Mouse (Mus musculus): Measurements from ENCODE around the gene Trim5. TPM values are rescaled to one million over a fixed set of nuclear protein-coding genes. Genes with fewer than 3 reads are reported as not detected.

The Trim5 gene
- polyA plus RNA-seq, 1 experiment from 2014 or later, result 0.17 TPM

DNA sequence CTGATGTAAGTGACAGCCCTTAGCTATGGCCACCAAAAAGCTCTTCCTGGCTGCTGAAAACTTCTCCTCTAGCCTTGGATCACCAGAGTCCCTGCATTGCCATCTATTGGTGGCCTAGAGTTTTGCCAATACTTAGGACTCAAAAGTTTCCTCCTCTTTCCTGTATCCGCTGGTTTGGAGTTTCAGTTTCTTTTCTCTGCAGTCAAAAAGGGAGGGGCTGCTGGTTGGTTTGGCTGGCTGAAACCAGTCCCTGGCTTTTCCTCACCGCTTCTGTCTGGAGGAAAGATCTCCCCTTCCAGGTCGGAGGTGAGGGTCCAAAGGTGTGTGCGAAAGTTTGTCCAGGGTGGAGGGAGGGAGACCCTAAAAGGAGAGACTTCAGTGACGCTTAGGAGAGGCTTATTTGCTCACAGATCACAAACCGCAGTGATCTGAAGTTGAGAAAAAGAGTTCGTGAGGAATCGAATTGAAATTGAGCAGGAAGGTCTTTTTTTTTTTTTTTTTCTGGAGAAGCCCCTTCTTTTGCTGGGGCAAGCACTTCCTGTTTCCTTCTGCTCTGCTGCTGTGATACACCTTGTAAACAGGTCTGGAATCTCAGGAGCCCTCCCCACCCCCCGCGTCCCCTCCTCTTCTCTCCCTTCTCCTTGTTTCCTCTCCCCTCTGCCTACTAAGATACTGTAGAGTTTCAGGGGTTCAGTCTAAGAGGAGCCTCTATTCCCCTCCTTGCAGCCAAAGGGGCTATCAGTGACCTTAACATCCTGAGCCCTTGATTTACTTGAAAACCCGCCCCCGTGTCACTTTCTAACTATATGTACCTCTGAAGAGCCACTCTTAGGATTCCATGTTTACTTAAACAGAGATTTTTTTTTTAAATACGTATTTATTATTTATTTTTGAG, 43.4 kb downstream of the Trim5 start, which contains the start of gene Trim34a:
TSS of gene Trim34a (plus strand) at position 171 of the 895 bp plus-strand sequence.
- Histone ChIP-seq H3K27ac (no peak within 1 kb of the TSS), H3K9me3 (replicated peaks) (no peaks in the 10 kb centered on the region), H3K4me2 (peak within 1 kb of the TSS; percentile 51), H3K4me1 (0 out of 2 replicates have a peak, but pooled peaks cover 3% of the 10 kb centered on the region), H3K9ac (no peak within 1 kb of the TSS), H3K36me3 (ENCODE audit: poor library complexity, severe bottlenecking) (no peaks in the 10 kb centered on the region), H3K27me3 (no peaks in the 10 kb centered on the region), H3K4me3 (peak within 1 kb of the TSS; percentile 31)
- 0 out of 2 replicates have a peak, but pooled peaks have one; percentile 24 for ATAC-seq
- WGBS, result 9% methylated on average over 13 of the region's 13 CpGs

DNA sequence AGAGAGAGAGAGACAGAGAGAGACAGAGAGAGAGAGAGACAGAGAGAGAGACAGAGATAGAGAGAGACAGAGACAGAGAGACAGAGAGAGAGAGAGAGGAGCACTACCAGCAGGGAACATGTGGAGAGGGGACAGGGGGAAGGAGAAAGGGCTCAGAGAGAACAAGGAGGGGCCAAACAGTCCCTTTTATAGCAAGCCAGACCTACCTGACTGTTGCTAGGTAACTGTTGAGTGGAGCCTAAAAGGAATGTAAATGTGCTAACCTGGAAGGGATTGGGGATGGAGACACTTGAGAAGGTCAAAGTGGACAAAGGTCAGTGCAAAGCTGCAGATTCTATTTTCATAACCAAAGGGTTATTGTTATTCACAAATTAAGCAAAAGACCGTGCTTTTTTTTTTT, 44.3 kb downstream of the Trim5 start:
- Histone ChIP-seq H3K4me1 (0 out of 2 replicates have a peak, but pooled peaks cover 3% of the 10 kb centered on the region), H3K9ac (no peak overlapping the region), H3K27me3 (no peaks in the 10 kb centered on the region), H3K4me3 (no peak overlapping the region), H3K9me3 (replicated peaks) (no peaks in the 10 kb centered on the region), H3K36me3 (ENCODE audit: poor library complexity, severe bottlenecking) (no peaks in the 10 kb centered on the region), H3K27ac (no peak overlapping the region), H3K4me2 (no peak overlapping the region)
- no peak for ATAC-seq
- WGBS, result 74% methylated on average over 1 of the region's 1 CpGs

DNA sequence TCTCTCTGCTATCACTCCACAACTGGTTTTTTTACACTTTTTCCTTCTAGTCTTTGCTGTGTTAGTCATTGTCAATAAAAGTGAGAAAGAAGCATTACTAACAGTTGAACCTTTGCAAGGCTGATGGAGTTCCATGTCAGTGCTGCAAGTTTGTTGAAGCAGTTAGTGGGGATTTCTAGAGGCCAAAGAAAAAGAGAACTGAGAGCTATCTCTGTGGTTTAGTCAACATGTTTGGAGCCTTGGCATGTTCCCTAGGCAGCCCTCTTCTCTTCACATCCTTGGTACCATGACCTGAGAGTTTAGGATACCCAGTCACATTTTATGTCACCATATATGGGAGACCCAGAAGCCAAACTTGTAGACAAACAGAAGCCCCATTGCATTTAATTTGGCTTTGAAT, 47.0 kb downstream of the Trim5 start:
- no peaks in the 10 kb centered on the region for H3K27me3 ChIP-seq
- no peak overlapping the region for H3K4me3 ChIP-seq
- no peak overlapping the region for H3K9ac ChIP-seq
- 0 out of 2 replicates have a peak, but pooled peaks cover 3% of the 10 kb centered on the region for H3K4me1 ChIP-seq
- no peaks in the 10 kb centered on the region for H3K9me3 ChIP-seq (replicated peaks)
- H3K36me3 ChIP-seq (ENCODE audit: poor library complexity, severe bottlenecking), result no peaks in the 10 kb centered on the region
- no peak overlapping the region for H3K27ac ChIP-seq
- H3K4me2 ChIP-seq, result no peak overlapping the region
- no peak for ATAC-seq

DNA sequence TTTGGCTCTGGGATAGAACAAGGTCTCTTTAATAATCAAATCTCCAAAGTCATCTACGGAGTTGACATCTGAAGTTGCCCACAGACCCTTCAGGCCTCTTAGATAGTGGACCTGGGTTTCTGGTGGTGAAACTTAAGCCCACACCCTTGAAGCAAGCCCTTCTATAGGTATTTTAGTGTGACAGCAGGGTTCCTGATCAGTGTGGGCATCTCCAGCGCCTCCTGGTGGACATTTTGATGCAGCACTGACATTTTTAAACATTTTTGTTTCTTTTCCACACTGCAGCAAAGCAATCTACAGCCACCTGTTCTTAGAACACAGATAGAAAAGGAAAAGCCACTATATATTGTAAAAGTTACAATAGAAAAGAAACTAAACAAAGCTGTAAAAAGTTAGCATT, 56.7 kb downstream of the Trim5 start:
- Histone ChIP-seq H3K27me3 (no peaks in the 10 kb centered on the region), H3K4me3 (no peak overlapping the region), H3K4me2 (no peak overlapping the region), H3K27ac (no peak overlapping the region), H3K9me3 (replicated peaks) (no peaks in the 10 kb centered on the region), H3K4me1 (no peaks in the 10 kb centered on the region), H3K9ac (no peak overlapping the region), H3K36me3 (ENCODE audit: poor library complexity, severe bottlenecking) (no peaks in the 10 kb centered on the region)
- WGBS, result 33% methylated on average over 2 of the region's 2 CpGs
- ATAC-seq, result no peak

DNA sequence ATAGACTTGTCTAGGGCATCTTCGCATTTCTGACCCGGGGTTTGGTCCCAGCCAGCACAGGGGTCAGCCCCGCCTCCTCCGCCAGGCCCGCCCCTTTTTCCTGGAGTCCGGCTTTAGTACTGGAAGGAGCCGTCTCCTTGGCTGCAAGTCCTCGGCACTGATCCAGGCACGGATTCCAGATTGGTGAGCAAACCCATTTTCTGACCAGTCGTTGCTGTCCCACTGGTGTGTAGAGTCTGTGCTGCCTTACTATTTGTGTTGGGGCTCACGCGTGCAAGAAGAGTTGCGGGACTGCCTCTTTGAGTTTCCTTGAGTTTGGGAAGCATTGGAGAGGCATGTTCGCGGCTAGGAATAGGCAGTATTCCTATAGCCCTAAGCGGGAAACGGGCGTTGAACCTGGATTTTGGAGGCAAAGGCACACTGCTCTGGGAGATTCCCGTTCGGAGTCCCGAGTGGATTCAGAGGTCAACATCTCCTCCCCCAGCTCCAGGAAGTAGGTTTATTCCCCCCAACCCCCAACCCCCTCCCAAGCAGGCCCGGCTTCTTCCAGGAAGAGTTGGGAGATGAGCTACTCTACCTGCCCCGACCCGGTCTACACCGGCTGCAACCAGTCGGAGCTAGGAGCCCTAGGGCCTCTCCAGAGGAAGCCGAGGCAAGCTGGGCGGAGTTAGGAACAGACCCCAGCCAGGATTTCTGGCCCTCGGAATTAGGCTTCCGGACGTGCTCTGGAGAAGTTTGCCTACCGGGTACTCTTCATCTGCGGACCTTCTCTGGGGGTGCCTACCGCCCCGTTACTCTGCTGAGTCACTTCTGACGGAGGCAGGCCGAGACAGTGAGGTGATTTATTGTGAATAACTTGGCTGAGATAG, 69.0 kb downstream of the Trim5 start, which contains the start of gene Trim6:
TSS of gene Trim6 (plus strand) at position 93 of the 869 bp plus-strand sequence.
- peak; percentile 55; the same call in 1 of the 2 replicates for ATAC-seq
- no peaks in the 10 kb centered on the region for H3K9me3 ChIP-seq (replicated peaks)
- 4% methylated on average over 37 of the region's 37 CpGs for WGBS
- H3K9ac ChIP-seq, result no peak within 1 kb of the TSS
- peak within 1 kb of the TSS; percentile 25 for H3K4me3 ChIP-seq
- H3K36me3 ChIP-seq (ENCODE audit: poor library complexity, severe bottlenecking), result no peaks in the 10 kb centered on the region
- no peak within 1 kb of the TSS for H3K27ac ChIP-seq
- peaks cover 7% of the 10 kb centered on the region; the same call in 1 of the 2 replicates for H3K4me1 ChIP-seq
- peak within 1 kb of the TSS; percentile 53 for H3K4me2 ChIP-seq
- H3K27me3 ChIP-seq, result no peaks in the 10 kb centered on the region

DNA sequence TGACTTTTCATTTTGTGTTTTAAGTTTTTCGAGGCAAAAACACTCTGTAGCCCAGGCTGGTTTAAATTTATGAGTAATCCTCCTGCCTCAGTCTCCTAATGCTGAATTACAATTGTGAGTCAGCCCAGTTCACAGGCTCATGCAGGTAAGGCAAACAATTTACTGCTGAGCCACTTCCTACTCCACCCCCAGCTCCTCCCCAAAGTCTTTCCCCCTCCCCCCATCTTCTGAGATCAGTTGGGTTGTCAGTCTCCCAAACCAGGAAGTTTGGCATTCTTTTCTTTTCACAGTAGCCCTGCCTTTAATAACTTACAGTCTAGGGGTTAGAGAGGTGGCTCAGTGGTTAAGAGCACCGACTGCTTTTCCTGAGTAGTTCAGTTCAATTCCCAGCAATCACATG, 70.0 kb downstream of the Trim5 start:
- ATAC-seq, result no peak
- peaks cover 7% of the 10 kb centered on the region; the same call in 1 of the 2 replicates for H3K4me1 ChIP-seq
- WGBS, result 83% methylated on average over 2 of the region's 2 CpGs

DNA sequence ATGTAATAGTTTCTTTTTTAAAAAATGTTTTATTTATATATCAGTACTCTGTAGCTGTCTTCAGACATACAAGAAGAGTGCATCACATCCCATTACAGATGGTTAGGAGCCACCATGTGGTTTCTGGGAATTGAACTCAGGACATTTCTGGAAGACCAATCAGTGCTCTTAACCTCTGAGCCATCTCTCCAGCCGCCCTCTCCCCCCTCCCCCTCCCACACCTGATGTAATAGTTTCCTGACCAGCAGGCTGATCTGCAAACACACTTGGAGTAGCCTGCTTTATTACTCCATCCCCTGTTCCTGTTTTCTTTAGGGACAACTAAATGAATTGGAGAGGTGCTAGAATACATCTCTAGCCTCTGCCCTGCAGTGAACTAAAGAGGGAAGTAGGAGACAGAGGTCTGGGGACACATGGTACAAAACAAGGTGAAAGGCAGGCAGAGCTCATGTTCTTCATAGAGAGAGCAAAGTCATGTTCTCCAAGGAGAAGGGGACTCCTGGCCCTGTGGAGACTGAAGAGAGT, 71.8 kb downstream of the Trim5 start:
- H3K4me2 ChIP-seq, result no peak overlapping the region
- H3K4me3 ChIP-seq, result no peak overlapping the region
- H3K4me1 ChIP-seq, result peaks cover 7% of the 10 kb centered on the region; the same call in 1 of the 2 replicates
- WGBS, result 62% methylated on average over 1 of the region's 1 CpGs
- ATAC-seq, result no peak
- H3K36me3 ChIP-seq (ENCODE audit: poor library complexity, severe bottlenecking), result no peaks in the 10 kb centered on the region
- no peaks in the 10 kb centered on the region for H3K27me3 ChIP-seq
- H3K9me3 ChIP-seq (replicated peaks), result no peaks in the 10 kb centered on the region
- no peak overlapping the region for H3K27ac ChIP-seq
- H3K9ac ChIP-seq, result no peak overlapping the region

More for the DNA sequence above, 70.0 kb downstream of the Trim5 start:
- Histone ChIP-seq H3K4me2 (no peak overlapping the region), H3K27ac (no peak overlapping the region), H3K27me3 (no peaks in the 10 kb centered on the region), H3K9ac (no peak overlapping the region), H3K9me3 (replicated peaks) (no peaks in the 10 kb centered on the region), H3K36me3 (ENCODE audit: poor library complexity, severe bottlenecking) (no peaks in the 10 kb centered on the region), H3K4me3 (no peak overlapping the region)

Other genes starting within 250 kb of the Trim5 start
- gene Olfr642, start 235.4 kb downstream of the Trim5 start, polyA plus RNA-seq (2015; fragmentation: Nextera tagmentation; extraction: Ambion mirVana), result not detected in 2 replicates
- not detected in 2 replicates for gene 4930516K23Rik, start 226.6 kb downstream of the Trim5 start, polyA plus RNA-seq (2015; fragmentation: Nextera tagmentation; extraction: Ambion mirVana)
- gene Olfr644, start 216.2 kb downstream of the Trim5 start, polyA plus RNA-seq (2015; fragmentation: Nextera tagmentation; extraction: Ambion mirVana), result not detected in 2 replicates
- not detected in 2 replicates for gene Olfr645, start 202.6 kb downstream of the Trim5 start, polyA plus RNA-seq (2015; fragmentation: Nextera tagmentation; extraction: Ambion mirVana)
- gene Olfr646, start 183.2 kb downstream of the Trim5 start, polyA plus RNA-seq (2015; fragmentation: Nextera tagmentation; extraction: Ambion mirVana), result not detected in 2 replicates
- gene Ubqln5, start 158.3 kb downstream of the Trim5 start, polyA plus RNA-seq (2015; fragmentation: Nextera tagmentation; extraction: Ambion mirVana), result not detected in 2 replicates
- not detected in 2 replicates for gene Olfr643, start 150.7 kb downstream of the Trim5 start, polyA plus RNA-seq (2015; fragmentation: Nextera tagmentation; extraction: Ambion mirVana)
- gene Ubqln3, start 144.8 kb downstream of the Trim5 start, polyA plus RNA-seq (2015; fragmentation: Nextera tagmentation; extraction: Ambion mirVana), result not detected in 2 replicates
- gene Ubqlnl, start 137.5 kb downstream of the Trim5 start, polyA plus RNA-seq (2015; fragmentation: Nextera tagmentation; extraction: Ambion mirVana), result not detected in 2 replicates
- gene Olfm5, start 123.3 kb downstream of the Trim5 start, polyA plus RNA-seq (2015; fragmentation: Nextera tagmentation; extraction: Ambion mirVana), result not detected in 2 replicates
- gene Olfr648, start 104.7 kb downstream of the Trim5 start, polyA plus RNA-seq (2015; fragmentation: Nextera tagmentation; extraction: Ambion mirVana), result 0.23 and 0.45 TPM in 2 replicates
- not detected in 2 replicates for gene Olfr649, start 92.1 kb downstream of the Trim5 start, polyA plus RNA-seq (2015; fragmentation: Nextera tagmentation; extraction: Ambion mirVana)
- 0.30 and 0.33 TPM in 2 replicates for gene Trim6, start 69.3 kb downstream of the Trim5 start, polyA plus RNA-seq (2015; fragmentation: Nextera tagmentation; extraction: Ambion mirVana)
- 0.42 and 0.43 TPM in 2 replicates for gene Trim34a, start 43.6 kb downstream of the Trim5 start, polyA plus RNA-seq (2015; fragmentation: Nextera tagmentation; extraction: Ambion mirVana)
- gene Trim12a, start 27.4 kb upstream of the Trim5 start, polyA plus RNA-seq (2015; fragmentation: Nextera tagmentation; extraction: Ambion mirVana), result 1.1 and 1.2 TPM in 2 replicates
- gene Trim34b, start 41.4 kb upstream of the Trim5 start, polyA plus RNA-seq (2015; fragmentation: Nextera tagmentation; extraction: Ambion mirVana), result not detected in 2 replicates
- 0.71 and 0.77 TPM in 2 replicates for gene Trim12c, start 65.3 kb upstream of the Trim5 start, polyA plus RNA-seq (2015; fragmentation: Nextera tagmentation; extraction: Ambion mirVana)
- not detected in 2 replicates for gene Trim30b, start 81.8 kb upstream of the Trim5 start, polyA plus RNA-seq (2015; fragmentation: Nextera tagmentation; extraction: Ambion mirVana)
- not detected in 2 replicates for gene Trim30c, start 112.7 kb upstream of the Trim5 start, polyA plus RNA-seq (2015; fragmentation: Nextera tagmentation; extraction: Ambion mirVana)
- 0.45 and 0.78 TPM in 2 replicates for gene Trim30a, start 177.1 kb upstream of the Trim5 start, polyA plus RNA-seq (2015; fragmentation: Nextera tagmentation; extraction: Ambion mirVana)
- gene Trim30d, start 219.8 kb upstream of the Trim5 start, polyA plus RNA-seq (2015; fragmentation: Nextera tagmentation; extraction: Ambion mirVana), result 0.09 TPM in 1 of 2 replicates, not detected in the other

Measured in forebrain, embryonic 13.5 days (tissue).